Mouse (Mus musculus) v-Abl transformed pro-B cells (cell line): Measurements from ENCODE around the gene Iqcf5.

Source experiments
- in situ Hi-C, 2 experiments: fragments of 400-800 bp; cut with MboI; formaldehyde crosslinking; loops; one replicate each; pipeline ENCODE4 v1.15.1; 2025; ENCODE audit not compliant: unreplicated experiment in 2 of 2

Gene Iqcf5

GRCm38 (mm10) chr9:106562291-106562690 lies 47.9 kb downstream of the Iqcf5 start:
- in situ Hi-C loops = no loop called here

GRCm38 (mm10) chr9:106564025-106564424 lies 49.7 kb downstream of the Iqcf5 start:
- in situ Hi-C loops = no loop called here
